Mouse (Mus musculus) lung, embryonic 14.5 days (tissue): ENCODE data around the gene Il2rb. TPM values are rescaled to one million over a fixed set of nuclear protein-coding genes. Genes with fewer than 3 reads are reported as not detected.

Experiments used
- ATAC-seq: fragments of 200-750 bp; cut with Nextera tagmentation; 2 replicates; pipeline ENCODE4 v1.8.0; 2017; ENCODE audit warnings: mild to moderate bottlenecking, moderate TSS enrichment, moderate library complexity; ENCODE audit not compliant: insufficient read depth
- DNase-seq: peaks from one replicate; pipeline ENCODE4 v3.0.0-alpha.2; 2015
- H3K27ac ChIP-seq: fragments of 300-500 bp; sonication (generic); 2 replicates; pipeline ENCODE4 v1.5.1; 2014; ENCODE audit warnings: low read depth, mild to moderate bottlenecking, moderate library complexity
- H3K27me3 ChIP-seq: fragments of 300-500 bp; sonication (generic); 2 replicates; pipeline ENCODE4 v1.6.1; 2014; ENCODE audit warnings: low read length, control low read depth; ENCODE audit not compliant: insufficient read depth
- H3K36me3 ChIP-seq: fragments of 300-500 bp; sonication (generic); 2 replicates; pipeline ENCODE4 v1.6.1; 2014; ENCODE audit warnings: control low read depth; ENCODE audit not compliant: insufficient read depth
- H3K4me1 ChIP-seq: fragments of 300-500 bp; sonication (generic); 2 replicates; pipeline ENCODE4 v1.6.1; 2014; ENCODE audit warnings: antibody characterized with exemption, control low read depth; ENCODE audit not compliant: insufficient read depth
- H3K4me2 ChIP-seq: fragments of 300-500 bp; sonication (generic); 2 replicates; pipeline ENCODE4 v1.6.1; 2014; ENCODE audit warnings: mild to moderate bottlenecking
- H3K4me3 ChIP-seq: fragments of 300-500 bp; sonication (generic); 2 replicates; pipeline ENCODE4 v1.5.1; 2014; ENCODE audit warnings: low read depth, low read length
- H3K9ac ChIP-seq: fragments of 300-500 bp; sonication (generic); 2 replicates; pipeline ENCODE4 v1.6.1; 2014
- H3K9me3 ChIP-seq: fragments of 300-500 bp; sonication (generic); 2 replicates; pipeline ENCODE4 v1.6.1; 2016; ENCODE audit warnings: low read depth, low read length, control low read depth
- CTCF ChIP-seq: IDR thresholded peaks from 2 replicates; pipeline ENCODE4 v1.5.1; 2016; ENCODE audit warnings: antibody characterized with exemption, low read depth
- WGBS: fragments of 180-500 bp; shearing (Covaris S2); extraction: QIAGEN DNeasy Blood & Tissue Kit; methylation state at CpG from one replicate; pipeline ENCODE4 v1.1.7; 2014; 5-methylcytosine and 5-hydroxymethylcytosine counted together
- polyA plus RNA-seq: library from polyadenylated mRNA; unstranded; fragments of >200 nt; fragmentation: Nextera tagmentation; extraction: Ambion mirVana; gene quantifications from 2 replicates; pipeline ENCODE4 v1.2.1, GENCODE M21; 2014

Il2rb gene
- polyA plus RNA-seq, 1 experiment from 2014 or later: 0.12 TPM

- WGBS: 68% methylated on average over 10 of the region's 10 CpGs
- no peak for DNase-seq
- Histone ChIP-seq H3K4me2 (no peak overlapping the region), H3K27me3 (no peaks in the 10 kb centered on the region), H3K9me3 (no peaks in the 10 kb centered on the region), H3K36me3 (no peaks in the 10 kb centered on the region), H3K4me1 (no peaks in the 10 kb centered on the region), H3K9ac (no peak overlapping the region), H3K27ac (no peak overlapping the region), H3K4me3 (no peak overlapping the region)
- no peak for TF ChIP-seq CTCF
- no peak for ATAC-seq
Observed at GRCm38 (mm10) chr15:78493401-78494010, 1.6 kb downstream of the Il2rb start.

DNA sequence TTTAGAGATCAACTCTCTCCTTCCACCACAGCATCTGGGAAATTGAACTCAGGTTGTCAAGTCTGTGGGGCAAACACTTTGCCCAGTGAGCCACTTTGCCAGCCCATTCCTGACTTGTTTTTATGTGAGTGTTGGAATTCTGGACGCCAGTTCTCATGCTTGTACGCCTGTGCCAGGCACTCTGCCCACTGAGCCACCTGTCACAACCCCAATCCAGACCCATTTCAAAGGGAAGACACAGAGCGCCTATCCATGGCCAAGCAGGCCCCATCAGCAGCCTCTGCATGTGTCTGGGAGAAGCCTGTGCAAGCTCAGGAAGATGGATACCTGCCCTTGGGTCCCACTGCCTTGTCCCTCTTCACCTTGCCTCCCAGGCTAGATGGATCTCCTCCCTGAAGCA, 3.8 kb downstream of the Il2rb start:
- no peak overlapping the region for H3K4me2 ChIP-seq
- H3K4me3 ChIP-seq: no peak overlapping the region
- H3K9ac ChIP-seq: no peak overlapping the region
- H3K27ac ChIP-seq: no peak overlapping the region
- no peaks in the 10 kb centered on the region for H3K36me3 ChIP-seq
- DNase-seq (no peak), ATAC-seq (no peak)
- TF ChIP-seq CTCF: no peak
- no peaks in the 10 kb centered on the region for H3K27me3 ChIP-seq
- H3K9me3 ChIP-seq: no peaks in the 10 kb centered on the region
- WGBS: 78% methylated on average over 3 of the region's 3 CpGs
- no peaks in the 10 kb centered on the region for H3K4me1 ChIP-seq

- Histone ChIP-seq H3K36me3 (no peaks in the 10 kb centered on the region), H3K9me3 (no peaks in the 10 kb centered on the region), H3K4me1 (no peaks in the 10 kb centered on the region), H3K4me2 (no peak overlapping the region), H3K27ac (no peak overlapping the region), H3K9ac (no peak overlapping the region), H3K27me3 (no peaks in the 10 kb centered on the region), H3K4me3 (no peak overlapping the region)
- 51% methylated on average over 8 of the region's 8 CpGs for WGBS
- ATAC-seq (no peak), DNase-seq (no peak)
- TF ChIP-seq CTCF: no peak
Observed at GRCm38 (mm10) chr15:78489906-78490305, 5.2 kb downstream of the Il2rb start.

GRCm38 (mm10) chr15:78489248-78489647, 5.8 kb downstream of the Il2rb start:
- H3K36me3 ChIP-seq: no peaks in the 10 kb centered on the region
- H3K27ac ChIP-seq: no peak overlapping the region
- no peaks in the 10 kb centered on the region for H3K9me3 ChIP-seq
- 75% methylated on average over 3 of the region's 3 CpGs for WGBS
- H3K4me1 ChIP-seq: no peaks in the 10 kb centered on the region
- DNase-seq (no peak), ATAC-seq (no peak)
- no peak overlapping the region for H3K9ac ChIP-seq
- no peak overlapping the region for H3K4me2 ChIP-seq
- no peaks in the 10 kb centered on the region for H3K27me3 ChIP-seq
- H3K4me3 ChIP-seq: no peak overlapping the region
- no peak for TF ChIP-seq CTCF

DNA sequence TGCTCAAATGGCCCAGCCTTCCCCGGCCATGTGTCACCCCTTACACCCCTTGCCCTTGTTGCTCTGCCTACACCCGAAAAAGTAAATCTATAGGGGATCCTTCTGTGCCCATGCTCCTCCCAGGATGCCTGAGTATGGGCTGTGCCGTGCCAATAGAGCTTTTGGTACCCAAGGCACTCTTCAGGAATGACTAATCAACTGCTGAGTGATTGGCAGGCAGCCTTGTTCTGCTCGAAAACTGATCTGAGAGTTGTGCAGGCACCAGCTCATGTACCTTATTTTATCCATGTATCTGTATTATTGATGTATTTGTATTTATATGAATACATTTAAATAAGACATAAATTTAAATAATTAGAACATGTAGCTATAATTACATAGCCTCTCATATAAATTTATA, 8.0 kb downstream of the Il2rb start:
- Histone ChIP-seq H3K27me3 (no peaks in the 10 kb centered on the region), H3K4me1 (no peaks in the 10 kb centered on the region), H3K9me3 (no peaks in the 10 kb centered on the region), H3K4me3 (no peak overlapping the region), H3K9ac (no peak overlapping the region), H3K4me2 (no peak overlapping the region), H3K27ac (no peak overlapping the region), H3K36me3 (no peaks in the 10 kb centered on the region)
- no peak for DNase-seq
- ATAC-seq: no peak
- WGBS: 55% methylated on average over 4 of the region's 4 CpGs
- TF ChIP-seq CTCF: no peak

DNA sequence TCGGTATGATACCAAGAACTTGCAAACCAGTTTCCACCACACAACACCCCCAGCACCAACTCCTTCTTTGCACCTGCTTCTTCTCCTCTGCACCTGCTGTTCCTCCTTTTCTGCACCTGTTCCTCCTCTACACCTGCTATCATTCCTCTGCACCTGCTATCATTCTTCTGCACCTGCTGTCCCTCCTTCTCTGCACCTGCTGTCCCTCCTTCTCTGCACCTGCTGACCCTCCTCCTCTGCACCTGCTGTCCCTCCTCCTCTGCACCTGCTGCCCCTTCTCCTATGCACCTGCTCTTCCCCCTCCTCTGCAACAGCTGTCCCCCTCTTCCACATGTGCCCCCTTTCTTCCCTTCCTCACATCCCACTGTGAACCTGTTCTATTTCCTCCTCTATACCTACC, 8.5 kb downstream of the Il2rb start:
- Histone ChIP-seq H3K4me3 (no peak overlapping the region), H3K36me3 (no peaks in the 10 kb centered on the region), H3K27me3 (no peaks in the 10 kb centered on the region), H3K4me2 (no peak overlapping the region), H3K27ac (no peak overlapping the region), H3K9ac (no peak overlapping the region), H3K4me1 (no peaks in the 10 kb centered on the region), H3K9me3 (no peaks in the 10 kb centered on the region)
- WGBS: 90% methylated on average over 1 of the region's 1 CpGs
- no peak for DNase-seq
- TF ChIP-seq CTCF: no peak
- no peak for ATAC-seq

DNA sequence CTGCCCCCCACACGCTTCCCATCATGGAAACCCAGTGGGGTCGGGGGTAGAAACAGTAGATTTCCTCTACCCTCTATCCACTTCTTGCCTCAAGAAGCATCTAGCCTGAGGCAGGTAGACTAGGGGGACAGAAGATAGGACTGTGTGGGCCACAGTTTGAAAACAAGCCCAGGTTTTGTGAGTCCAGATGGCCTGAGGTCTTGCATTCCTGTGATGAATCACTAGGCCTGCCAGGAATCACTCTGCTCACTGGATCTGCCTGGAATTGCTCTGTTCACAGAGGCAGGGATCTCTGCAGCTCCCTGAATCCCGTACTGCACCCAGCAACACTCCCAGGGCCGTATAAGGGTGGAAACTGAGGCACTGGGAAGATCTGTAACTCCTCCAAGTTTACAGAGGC, 11.8 kb downstream of the Il2rb start:
- DNase-seq: no peak
- Histone ChIP-seq H3K27ac (no peak overlapping the region), H3K4me2 (no peak overlapping the region), H3K27me3 (no peaks in the 10 kb centered on the region), H3K9me3 (no peaks in the 10 kb centered on the region), H3K4me1 (no peaks in the 10 kb centered on the region), H3K4me3 (no peak overlapping the region), H3K9ac (no peak overlapping the region), H3K36me3 (no peaks in the 10 kb centered on the region)
- 65% methylated on average over 4 of the region's 4 CpGs for WGBS
- no peak for TF ChIP-seq CTCF
- no peak for ATAC-seq

DNA sequence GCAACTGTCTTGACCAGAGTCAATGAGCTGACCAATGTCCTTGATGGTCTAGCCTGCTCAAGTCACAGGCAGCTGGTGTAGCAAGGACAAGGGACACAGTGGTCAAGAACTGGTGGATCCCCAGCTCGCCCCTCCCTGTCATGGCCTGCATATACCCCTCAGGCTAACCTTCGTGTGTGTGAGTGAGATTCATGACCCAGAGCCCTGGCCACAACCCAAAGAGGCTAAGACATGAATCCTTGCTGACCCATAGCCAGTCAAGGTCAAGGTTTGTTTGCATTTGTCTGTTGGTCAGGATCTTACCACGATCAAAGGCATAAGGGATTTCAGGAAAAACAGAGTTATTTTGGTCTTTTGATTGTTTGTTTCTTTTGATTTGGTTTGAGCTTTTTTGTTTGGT, 12.6 kb downstream of the Il2rb start:
- no peak overlapping the region for H3K4me2 ChIP-seq
- no peaks in the 10 kb centered on the region for H3K9me3 ChIP-seq
- no peak overlapping the region for H3K4me3 ChIP-seq
- 63% methylated on average over 3 of the region's 3 CpGs for WGBS
- no peaks in the 10 kb centered on the region for H3K4me1 ChIP-seq
- no peak overlapping the region for H3K27ac ChIP-seq
- ATAC-seq (no peak), DNase-seq (no peak)
- H3K27me3 ChIP-seq: no peaks in the 10 kb centered on the region
- H3K36me3 ChIP-seq: no peaks in the 10 kb centered on the region
- no peak overlapping the region for H3K9ac ChIP-seq
- TF ChIP-seq CTCF: no peak
